Mouse (Mus musculus) heart, postnatal 14 days (tissue): ENCODE results near the gene Aoah. TPM values are rescaled to one million over a fixed set of nuclear protein-coding genes. Genes with fewer than 3 reads are reported as not detected.
A peak's percentile ranks its signal among the peaks of the same experiment; 100 is the strongest.

Experiments used
- DNase-seq, 2 experiments: peaks; one replicate each; pipeline ENCODE4 v3.0.0; 2021 to 2022
- intact Hi-C: fragments of 180-260 bp; cut with DNase I; formaldehyde crosslinking; loops from one replicate; pipeline ENCODE4 v1.15.1; 2025
- long read RNA-seq, 2 experiments: library from polyadenylated mRNA; stranded (forward); transcript quantifications; one replicate each; pipeline ENCODE4 v2.0.0; 2021
- total RNA-seq, 2 experiments: library from RNA; stranded (reverse); gene quantifications; 2 replicates each; pipeline ENCODE4 v1.2.3; 2021

Gene Aoah
- total RNA-seq, result 1 to 10 TPM; 1.5 to 1.9 TPM
- long read RNA-seq, experiment 1, partial matches to known transcripts, result 0 of 1 reads
- long read RNA-seq, experiment 1, other reads (novel, unspliced or antisense), result 0 of 1 reads
- long read RNA-seq, experiment 2, partial matches to known transcripts, result 0 of 3 reads
- long read RNA-seq, experiment 2, other reads (novel, unspliced or antisense), result 2 of 3 reads

DNA sequence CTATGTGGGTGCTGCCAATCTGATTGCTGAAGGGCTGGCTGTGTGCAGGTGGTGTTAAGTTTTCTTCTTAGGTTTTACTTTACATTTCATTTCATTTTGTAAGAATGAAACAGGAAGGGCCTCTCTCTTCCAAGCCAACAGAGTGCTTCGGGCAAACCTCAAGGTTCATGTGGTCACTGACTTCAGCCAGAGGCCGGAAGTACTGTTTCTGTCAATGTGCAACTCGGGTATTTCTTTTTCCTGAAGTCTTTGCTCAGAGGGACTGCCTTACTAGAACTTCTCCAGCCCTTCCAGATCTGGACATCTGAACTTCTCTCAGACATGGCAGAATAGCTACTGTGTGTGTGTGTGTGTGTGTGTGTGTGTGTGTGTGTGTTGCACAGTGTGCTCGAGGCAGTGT lies at the start of gene Aoah:
Gene Aoah (plus strand): TSS at position 213 of the 400 bp plus-strand sequence.
- no peak for DNase-seq
- intact Hi-C loops, result no loop called here

DNA sequence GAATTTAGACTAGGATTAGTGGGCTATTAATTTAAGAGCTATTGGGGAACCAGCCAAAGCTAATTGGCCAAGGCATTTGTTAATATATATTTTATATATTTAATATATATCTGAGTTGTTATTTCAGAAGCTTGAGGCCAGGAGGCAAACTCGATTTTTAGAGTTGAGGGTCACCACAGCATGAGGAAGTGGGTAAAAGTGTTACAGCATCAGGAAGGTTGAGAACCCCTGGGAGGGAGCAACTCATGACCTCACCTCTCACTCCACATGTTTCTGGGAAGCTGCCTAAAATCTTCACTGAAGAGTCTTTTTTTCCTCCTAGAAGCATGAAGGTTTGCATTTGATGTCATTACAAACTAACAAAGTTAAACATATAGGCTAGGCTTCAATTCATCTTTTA lies 39.1 kb upstream of the Aoah start:
- no peak for DNase-seq
- intact Hi-C loops, result no loop called here

GRCm38 (mm10) chr13:20783648-20784047 lies 10.3 kb upstream of the Aoah start:
- intact Hi-C loops, result no loop called here
- DNase-seq, result no peak

DNA sequence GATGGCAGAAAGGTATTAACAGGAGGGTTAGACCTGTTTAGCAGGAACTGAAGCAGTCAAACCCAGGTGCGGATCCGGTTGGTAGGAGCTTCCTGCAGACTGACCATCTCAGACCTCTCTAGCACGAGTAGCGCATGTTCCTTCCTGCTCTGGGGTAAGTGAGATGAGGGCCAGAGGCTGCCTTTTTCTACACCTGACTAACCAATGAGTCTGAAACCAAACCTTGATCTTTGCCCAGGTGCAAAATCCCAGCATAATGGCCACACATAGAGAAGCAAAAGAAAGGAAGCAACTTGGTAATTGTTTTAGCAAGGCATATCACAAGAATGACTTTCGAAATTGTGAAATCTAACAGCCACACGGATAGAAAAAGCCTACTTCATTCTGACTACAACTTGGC lies 9.9 kb upstream of the Aoah start:
- no peak for DNase-seq
- intact Hi-C loops, result no loop called here

DNA sequence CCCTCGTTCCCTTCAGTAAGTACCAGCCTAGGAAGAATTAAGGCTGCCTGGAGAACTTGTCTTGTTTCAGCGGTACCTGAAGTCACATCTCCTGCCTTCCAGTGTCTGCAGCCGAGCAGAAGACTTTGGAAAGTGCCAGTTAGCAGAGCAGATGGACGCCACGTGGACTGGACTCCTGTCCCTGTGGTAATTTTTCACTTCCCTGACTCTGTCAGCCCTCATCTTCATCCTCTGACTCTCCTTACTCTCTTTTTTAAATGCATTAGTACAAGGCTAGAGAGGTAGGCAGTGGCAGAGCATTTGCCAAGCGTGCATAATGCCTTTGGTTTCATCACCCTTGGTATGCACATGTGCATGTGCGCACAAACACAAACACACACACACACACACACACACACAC lies 8.0 kb upstream of the Aoah start:
- no peak for DNase-seq
- intact Hi-C loops, result no loop called here

DNA sequence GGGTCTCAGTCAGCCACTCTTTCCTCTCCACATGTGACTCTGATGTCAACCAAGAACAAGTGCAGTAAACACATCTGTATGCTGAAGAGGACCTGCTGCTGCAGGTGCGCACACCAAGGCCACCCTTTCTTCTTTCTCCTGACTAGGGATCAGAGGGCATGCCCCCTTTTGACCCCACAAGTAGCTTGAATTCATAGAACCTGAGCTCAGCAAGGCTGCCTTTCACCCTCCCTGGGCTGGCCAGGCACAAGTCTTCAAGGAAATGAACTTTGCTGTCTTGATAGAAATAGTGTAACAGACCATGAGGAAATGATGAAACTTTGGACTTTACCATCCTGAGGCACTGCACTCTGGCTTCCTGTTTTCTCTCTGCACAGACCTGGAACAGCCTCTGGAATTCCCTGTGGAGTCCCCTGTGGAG lies 7.1 kb upstream of the Aoah start:
- intact Hi-C loops, result no loop called here
- no peak for DNase-seq

DNA sequence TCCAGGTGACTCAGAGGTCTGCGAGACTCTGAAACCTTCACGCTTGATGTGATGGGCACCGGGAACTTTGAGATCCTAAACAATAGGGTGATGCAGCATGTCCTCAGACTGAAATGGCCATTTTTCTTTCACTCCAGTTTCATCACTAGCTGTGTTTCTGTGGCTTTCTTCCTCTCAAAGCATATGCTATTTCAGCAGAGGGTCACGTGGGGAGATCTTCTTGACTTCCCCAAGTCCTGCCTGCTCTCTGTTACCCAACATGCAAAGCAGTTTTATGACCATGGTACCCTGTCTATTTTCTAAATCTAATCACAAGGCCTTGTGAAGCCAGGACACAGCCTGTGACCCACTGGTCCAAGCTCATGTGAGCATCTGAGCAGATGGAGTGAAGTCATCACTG lies 6.0 kb upstream of the Aoah start:
- intact Hi-C loops, result no loop called here
- DNase-seq, result no peak

DNA sequence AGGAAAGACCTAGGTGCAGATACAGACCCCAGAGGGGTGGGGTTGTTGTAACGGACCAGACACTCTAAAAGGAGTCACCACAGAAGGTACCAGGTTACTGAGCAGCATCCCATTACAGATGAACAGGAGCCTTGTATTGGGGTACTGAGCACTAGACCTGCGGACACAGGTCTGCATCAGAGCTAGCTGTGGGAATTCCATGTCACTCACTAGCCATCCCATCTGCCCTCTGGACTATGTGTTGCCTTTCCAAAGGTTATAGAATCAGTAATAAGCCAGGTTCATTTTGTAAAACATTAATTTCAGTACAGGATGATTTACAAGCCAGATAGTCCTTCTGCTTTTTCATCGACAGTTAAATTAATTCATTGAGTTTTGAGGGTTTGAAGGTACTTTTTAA lies 2.7 kb downstream of the Aoah start:
- no peak for DNase-seq
- intact Hi-C loops, result no loop called here

DNA sequence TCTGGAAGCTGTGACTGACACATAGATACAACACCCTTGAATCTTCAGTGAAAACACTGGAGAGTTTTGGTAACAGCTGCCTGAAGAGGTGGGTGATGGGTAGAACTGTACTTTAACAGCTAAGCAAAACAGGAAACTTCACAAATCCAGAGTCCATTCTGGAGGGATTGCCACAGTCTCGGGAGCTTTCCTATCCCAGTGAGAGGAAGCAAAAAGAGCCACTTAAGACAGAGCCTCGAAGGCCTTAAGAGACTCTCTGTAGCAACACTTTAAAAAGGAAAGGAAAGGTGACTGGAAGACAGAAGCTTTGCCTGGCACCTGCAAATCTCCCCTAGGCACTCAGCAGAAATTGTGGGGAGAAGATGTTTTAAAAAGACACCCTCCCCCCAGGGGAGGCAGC lies 4.6 kb downstream of the Aoah start:
- DNase-seq, result no peak
- intact Hi-C loops, result no loop called here

GRCm38 (mm10) chr13:20799772-20800171 lies 5.9 kb downstream of the Aoah start:
- intact Hi-C loops, result no loop called here
- no peak for DNase-seq

- intact Hi-C loops, result no loop called here
- no peak for DNase-seq
Measured at GRCm38 (mm10) chr13:20800569-20800968, 6.7 kb downstream of the Aoah start.

DNA sequence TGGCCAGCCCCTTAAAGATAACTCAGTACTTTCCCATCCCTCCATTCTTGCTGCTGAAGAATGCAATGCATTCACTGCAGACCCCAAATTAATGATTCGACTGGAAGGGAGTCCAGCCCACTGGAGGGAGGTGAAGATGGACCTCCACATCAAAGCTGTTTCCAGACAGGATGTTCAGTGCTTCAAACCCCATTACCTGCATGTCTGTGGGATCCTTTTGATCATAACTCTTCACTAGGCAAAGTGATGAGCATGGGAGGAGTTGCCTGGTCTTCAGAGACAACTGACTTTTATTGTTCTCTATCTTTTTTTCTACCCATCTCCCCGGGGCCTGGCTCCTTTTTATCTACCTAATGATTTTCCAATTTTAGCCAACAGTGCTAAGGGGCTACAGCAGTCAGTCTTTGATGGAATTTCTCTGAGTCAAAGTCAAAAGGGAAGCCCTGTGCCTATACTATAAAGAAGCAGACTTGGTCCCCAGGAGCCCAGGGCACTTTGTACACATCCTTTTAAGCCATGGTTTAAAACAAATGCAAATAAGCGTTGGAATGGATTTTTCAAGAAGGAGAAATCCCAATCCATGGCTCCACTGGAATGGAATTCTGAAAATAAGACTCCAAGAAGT lies 18.0 kb downstream of the Aoah start:
- intact Hi-C loops, result no loop called here
- DNase-seq, result no peak

DNA sequence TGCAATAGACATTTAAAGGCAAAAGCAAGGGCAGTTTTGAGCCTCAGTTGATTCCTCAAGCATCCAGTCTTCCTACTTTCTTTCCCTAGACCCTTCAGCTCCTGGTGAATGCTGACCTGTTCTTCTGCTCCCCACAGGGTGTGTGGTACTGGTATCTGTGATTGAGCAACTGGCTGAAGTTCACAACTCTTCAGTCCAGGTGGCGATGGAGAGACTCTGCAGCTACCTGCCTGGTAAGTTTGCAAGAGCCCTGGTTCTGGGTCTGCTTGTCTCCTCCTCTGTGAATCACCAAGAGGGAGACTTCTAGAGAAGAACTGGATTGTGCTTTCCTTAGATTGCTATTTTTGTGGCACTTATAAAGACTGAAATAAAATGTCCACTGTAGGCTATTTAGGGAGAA lies 22.5 kb downstream of the Aoah start:
- no peak for DNase-seq
- intact Hi-C loops, result no loop called here

DNA sequence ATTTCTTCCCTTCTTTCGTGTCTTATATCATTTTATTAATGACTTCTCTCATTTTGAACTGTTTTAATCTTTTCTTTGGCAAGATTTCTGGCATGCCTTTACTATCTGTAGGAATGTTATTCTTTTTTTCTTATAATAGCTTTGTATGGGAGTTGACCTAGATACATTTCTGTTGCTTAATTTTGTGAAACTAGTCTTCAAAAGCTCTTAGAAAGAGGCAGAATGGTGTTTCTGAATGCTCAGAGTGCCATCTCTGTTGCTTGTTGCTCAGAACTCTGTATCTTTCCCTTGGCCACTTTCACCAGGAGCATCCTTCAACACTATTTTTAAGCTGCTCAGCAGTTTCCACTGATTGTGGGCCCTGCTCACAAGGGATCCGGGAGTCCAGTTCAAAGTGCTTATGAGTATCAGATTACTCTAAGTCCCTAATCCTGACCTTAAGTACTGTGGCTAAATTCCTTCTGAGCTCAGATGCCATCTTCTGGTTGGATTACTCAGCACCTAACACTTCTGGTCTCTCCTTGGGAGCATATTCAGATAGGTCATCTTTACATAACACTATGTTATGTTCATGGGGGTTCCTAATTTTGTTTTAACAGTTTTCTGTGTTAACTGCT lies 26.9 kb downstream of the Aoah start:
- intact Hi-C loops, result no loop called here
- no peak for DNase-seq

GRCm38 (mm10) chr13:20828728-20829127 lies 34.8 kb downstream of the Aoah start:
- no peak for DNase-seq
- intact Hi-C loops, result no loop called here

DNA sequence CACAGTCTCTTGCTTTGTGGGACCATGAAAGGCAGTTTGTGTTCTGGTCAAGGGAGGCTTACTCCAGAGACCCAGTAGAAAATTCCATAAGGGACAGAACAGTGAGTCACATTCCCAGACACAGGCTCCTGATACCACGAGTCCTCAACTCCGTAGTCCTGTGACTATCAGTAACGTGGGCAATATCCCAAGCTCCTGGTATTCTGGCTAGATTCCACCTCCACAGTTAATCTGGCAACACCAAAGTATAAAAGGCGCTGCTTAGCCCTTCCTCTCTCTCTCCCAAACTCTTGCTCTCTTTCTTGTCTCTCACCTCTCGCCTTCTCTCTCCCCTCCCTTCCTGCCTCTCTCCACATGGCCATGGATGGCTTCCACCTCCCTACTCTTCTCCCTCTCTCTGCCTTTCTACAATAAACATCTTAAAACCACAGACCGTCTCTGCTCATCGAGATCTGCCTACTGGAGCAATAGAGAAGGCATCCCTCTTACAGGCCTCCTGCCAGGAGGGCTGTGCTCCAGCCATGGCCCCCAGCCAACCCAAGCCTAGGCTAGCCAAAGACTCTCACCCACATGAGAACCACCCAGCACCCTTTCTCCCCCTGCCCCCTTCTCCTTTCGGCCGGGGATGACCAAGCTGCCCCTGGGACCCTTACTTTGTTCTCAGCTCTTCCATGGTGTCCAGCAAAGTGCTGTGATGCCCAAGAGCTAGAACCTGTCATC lies 35.4 kb downstream of the Aoah start:
- peak in 1 of 2 experiments; percentile 16 for DNase-seq
- intact Hi-C loops, result no loop called here

GRCm38 (mm10) chr13:20855893-20856292 lies 62.0 kb downstream of the Aoah start:
- intact Hi-C loops, result no loop called here

GRCm38 (mm10) chr13:20899372-20899771 lies 105.5 kb downstream of the Aoah start:
- DNase-seq, result no peak
- intact Hi-C loops, result no loop called here

More at GRCm38 (mm10) chr13:20855893-20856292, 62.0 kb downstream of the Aoah start:
- DNase-seq, result no peak

- intact Hi-C loops, result no loop called here
- DNase-seq, result peak; percentile 31 to 48
Measured at GRCm38 (mm10) chr13:20900396-20900971, 106.6 kb downstream of the Aoah start.

- DNase-seq, result no peak
- intact Hi-C loops, result no loop called here
Measured at GRCm38 (mm10) chr13:20900972-20901457, 107.1 kb downstream of the Aoah start.

DNA sequence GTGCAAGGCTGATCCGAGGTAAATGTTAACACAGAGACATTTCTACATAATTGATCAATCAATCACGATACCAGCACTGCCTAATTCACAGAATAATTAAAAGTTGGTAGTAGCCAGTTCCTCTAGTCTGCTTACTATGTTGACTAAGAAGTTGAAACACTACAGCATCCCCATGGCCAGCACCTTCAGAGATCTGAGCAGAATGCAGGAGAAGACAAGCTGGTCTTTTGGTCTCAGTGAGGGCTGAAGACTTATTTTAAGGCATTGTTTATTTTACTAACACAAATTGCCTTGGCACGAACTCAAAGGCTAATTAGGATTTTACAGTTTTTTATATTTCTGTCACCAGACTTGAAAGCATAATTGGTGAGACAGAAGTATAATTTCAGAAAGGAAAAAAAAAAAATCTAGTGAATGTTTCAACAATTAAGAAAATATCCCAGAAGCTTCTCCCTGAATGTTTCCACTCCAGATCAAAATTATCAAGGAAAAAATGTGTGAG lies 107.8 kb downstream of the Aoah start:
- no peak for DNase-seq
- intact Hi-C loops, result no loop called here
